Mouse (Mus musculus): ENCODE measurements around the gene Topaz1.

Topaz1 gene

DNA sequence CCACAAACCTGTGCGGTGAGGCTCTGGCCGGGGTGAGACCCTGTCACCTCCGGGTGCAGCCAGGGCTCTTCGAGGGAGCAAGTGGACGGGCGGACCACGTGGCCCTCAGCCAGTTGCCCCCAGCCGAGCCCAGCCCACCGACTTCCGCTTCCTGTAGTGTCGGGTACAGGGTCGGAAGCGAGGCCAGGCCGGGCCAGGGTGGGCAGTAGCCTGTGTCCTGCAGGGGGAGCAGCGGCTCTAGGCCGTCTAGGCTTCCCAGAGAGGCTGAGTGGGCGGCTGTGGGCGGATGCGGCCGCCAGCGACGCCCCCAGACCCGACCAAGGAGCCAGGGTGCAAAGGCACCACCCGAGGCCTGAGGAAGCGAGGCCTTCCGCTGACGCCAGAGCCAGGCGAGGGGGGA is at the start of gene Topaz1:
Gene Topaz1, plus strand, starts transcription at position 287 of the 400 bp plus-strand sequence.
- DNase-seq (ENCODE audit: low spot score in 2 of 2): no peak

DNA sequence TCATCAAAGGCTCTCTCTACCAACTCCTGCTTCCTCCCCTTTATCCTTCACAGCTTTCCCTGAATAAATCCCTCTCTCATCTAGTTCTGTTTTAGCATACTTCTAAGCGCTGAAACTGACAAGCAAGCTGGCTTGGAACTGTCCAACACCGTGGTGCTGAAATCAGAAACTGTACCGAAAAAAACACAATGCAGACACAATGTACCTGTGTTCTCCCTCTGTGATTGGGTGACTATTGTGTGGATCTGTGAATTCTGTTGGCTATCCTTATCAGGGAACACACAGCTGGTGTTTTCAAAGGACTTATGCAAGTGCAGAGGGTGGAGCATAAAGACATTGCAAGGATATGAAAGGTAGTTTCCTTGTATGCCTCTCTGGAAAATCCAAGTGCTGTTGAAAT is 45.3 kb upstream of the Topaz1 start:
- no peak for DNase-seq (ENCODE audit: low spot score in 2 of 2)

DNA sequence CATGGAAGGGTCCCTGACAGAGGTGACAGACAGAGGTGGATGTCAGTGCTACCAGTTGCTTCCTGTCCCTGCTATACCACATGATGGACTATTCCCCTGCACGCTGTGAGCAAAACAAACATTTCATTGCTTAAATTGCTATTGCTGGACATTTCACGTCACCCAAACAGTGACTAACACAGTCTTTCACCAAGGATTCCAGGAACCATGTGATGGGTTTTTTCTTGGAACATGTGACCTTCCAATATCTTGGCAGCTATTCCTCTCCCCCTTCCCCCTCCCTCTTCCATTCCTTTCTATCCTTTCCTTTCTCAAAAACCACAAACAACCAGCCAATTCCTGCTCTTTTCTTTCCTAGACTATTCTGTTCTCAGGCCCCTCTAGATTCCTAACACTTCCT is 33.3 kb upstream of the Topaz1 start:
- no peak for DNase-seq (ENCODE audit: low spot score in 2 of 2)

DNA sequence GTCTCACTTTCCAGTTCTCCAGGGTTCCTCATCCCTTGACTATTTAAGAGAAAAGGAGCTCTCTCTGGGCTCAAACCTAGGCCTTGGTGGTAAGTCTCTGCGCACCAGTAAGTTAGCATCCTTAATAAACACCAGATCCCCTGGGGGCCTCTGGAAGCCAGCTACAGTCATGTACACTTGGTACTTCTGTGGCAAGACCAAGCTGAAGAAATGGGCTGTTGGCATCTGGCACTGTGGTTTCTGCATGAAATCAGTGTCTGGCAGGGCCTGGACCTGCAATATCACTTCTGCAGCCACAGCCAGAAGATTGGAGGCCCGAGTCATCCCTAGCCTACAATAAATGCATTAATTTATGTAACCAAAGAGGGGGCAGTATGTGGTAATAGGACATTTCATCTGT is 32.1 kb upstream of the Topaz1 start:
- DNase-seq (ENCODE audit: low spot score in 2 of 2): no peak

DNA sequence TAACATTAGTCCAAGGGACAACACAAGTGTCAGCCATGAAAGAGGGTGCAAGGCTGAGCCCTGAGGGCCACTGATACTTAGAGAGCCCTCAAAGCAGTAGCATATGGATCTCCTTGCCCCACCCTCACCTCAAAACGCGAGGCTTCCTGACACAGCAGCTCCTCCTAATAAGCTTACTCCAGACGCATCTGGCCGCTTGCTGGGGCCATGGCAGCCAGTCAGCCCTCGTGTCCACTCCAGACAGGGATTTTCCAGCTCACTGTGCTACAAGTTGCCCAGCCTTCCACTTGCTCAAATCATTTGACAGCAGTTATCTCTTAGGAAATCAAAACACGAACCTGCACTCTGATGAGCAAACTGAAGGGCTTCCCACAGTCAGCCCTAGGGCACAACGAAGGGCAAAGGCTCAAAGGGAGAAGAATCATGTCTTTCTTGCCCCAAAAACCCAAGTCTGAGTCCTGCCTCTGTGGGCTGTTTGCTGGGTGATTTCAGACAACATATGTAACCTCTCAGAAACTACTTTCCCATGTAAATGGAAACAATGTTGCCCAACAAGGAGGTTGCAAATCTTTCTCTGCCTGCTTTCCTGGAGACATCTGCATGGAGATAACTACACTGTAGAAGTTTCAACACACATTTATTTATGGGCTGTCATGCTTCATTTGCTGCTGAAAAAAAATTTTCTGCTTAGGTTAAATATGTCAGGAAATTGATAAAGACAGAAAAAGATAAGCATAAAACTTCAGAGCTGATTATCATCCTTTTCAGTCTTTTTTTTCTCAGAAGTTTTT is 30.8 kb upstream of the Topaz1 start:
- DNase-seq (ENCODE audit: low spot score in 2 of 2): no peak

DNA sequence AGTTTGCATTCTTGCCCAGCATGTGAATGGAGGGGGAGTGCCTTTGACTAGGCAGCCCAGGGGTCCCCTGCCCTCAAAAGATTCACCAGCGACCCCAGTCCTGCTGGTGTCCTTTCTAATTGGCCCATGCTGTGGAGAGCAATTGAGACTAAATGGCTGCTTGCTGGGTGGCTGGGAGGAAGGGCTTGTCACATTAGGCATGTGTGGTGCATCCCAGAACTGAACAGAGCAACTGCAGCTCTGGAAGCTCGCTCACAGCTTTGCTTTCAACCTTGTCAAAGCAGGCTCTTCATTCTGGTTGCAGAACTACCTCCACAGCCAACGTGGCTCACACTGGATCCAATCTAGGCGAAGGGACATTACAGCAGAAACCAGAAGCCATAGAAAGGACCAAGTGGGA is 24.9 kb upstream of the Topaz1 start:
- no peak for DNase-seq (ENCODE audit: low spot score in 2 of 2)

DNA sequence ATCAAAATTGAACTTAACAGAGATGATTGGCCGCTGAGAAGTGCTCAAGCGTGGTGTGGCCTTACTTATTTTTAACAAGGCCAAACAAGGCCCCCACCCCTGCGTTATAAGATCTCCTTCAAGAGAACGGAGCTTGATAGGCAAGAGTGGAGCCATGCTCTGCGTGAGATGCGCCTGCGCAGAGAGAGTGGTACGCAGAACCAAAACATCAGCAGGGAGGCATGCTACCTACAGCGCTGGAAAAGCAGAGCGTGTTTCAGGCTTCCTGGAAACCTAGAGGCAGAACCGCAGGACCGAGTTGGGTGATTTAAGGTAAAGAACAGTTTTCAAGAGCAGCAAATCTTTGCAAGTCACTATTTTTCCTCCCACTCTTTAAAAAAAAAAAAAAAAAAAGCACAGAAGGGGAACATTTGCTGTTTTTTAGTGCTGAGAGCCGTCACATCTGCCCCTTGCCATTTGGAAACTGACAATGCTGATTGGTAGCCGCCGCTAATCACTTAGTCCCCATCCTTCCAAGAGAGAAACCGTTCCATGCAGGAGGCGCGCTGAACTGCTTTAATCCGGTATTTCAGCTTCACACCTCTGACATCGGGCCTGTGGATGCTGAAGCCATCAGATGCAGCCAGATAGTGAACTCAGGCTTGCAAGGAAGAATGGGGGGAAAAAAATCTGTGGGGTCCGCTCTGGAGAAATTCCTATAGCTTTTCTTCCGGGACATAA is 21.9 kb upstream of the Topaz1 start:
- DNase-seq (ENCODE audit: low spot score in 2 of 2): no peak

DNA sequence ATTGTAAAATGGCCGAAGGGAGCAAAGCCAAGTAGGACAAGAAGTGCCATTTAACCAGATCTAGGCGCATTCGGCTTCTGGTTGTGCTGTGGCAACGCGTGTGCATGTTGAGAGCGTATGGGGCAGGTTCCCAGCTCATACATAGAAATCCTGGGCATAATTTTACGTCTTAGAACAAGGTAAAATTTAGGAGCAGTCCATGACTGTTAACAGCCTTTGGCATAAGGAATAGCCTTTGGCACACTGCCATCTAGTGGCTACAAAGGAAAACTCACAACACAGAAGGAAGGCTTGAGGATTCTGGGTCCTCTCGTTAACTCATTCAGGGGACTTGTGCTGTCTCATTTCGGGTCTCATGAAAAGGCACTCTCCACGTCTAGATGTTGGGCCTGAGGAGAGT is 17.6 kb upstream of the Topaz1 start:
- no peak for DNase-seq (ENCODE audit: low spot score in 2 of 2)

DNA sequence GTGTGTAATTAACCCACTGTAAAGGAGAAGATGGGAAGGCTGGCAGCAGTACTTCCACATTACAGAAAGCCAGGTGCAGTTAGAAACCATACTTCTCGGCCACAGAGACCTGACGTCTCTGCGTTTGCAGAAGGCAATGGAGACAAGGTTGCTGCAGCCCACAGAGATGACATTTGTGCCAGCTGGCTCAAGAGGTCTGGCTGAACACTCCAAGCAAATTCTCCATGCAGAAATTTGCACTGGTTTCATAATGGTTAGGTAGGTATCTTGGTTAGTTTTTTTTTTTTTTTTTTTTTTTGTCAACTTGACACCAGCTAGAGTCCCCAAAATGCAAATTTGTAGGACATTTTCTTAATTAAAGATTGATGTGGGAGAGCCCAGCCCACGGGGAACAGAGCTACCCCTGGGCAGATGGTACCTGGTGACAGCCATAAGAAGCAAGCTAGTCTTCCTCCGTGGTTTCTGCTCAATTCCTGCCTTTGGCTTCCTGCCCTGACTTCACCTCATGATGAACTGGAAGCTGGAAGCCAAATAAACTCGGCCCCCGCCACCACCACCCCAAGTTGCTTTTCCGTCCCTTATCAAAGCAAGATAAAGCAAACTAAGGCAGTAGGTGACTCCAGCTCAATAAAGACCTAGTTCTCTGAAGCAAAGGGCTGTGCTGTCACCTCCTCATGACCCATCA is 14.9 kb upstream of the Topaz1 start:
- no peak for DNase-seq (ENCODE audit: low spot score in 2 of 2)

DNA sequence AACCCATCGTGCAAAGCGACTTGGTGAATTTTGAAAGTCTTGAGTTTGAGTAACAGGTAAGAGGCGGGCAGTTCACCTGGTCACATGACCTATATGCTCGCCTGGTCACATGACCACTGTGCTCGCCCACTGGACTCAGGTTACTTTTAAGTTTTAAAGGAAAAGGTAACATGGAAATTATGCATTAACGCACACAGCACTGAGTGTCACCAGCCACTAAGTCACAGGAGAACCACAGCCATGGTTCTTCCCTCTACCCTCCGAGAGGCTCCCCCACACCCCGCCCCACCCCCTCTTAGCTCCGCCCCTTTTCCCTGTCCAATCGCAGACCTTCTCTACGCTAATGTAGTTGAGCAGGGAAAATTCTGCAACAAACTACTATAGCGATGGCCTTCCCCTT is 13.9 kb upstream of the Topaz1 start:
- DNase-seq (ENCODE audit: low spot score in 2 of 2): no peak

DNA sequence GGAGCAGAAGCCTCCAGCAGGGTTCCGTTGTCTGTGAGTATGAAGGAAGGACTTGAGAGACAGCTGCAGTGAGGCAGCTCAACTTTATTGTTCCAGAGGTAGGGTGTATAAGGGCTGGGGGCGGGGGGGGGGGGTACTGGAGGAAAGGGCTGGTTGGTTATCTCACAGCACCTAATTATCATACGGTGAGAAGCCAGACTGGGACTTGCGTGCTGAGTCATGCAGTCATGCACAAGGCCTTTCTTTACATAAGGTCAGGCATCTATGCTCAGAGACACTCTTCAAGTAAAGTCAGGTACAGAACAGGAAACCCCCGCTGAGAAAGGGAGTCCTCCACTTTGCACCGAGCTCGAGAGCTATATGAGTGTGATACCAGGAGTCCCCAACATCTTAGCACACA is 12.2 kb upstream of the Topaz1 start:
- no peak for DNase-seq (ENCODE audit: low spot score in 2 of 2)

DNA sequence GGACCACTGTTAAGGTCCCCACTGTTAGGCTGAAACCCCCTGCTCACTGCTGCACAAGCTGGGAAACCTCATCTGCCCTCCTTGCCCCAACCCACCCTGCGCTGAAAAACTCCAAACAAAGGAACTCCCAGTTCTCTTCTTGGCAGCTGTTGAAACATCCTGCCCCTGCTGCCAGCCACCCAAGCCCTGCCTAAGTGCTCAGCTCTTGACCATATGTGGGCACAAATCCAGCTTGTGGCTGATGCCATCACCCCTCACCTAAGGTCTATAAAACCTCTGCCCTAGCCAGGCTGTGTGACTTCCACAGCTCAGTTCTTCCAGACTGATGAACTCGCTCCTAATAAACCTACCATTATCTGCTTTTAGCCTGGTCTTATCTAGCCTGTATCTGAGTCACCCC is 11.1 kb upstream of the Topaz1 start:
- DNase-seq (ENCODE audit: low spot score in 2 of 2): no peak

DNA sequence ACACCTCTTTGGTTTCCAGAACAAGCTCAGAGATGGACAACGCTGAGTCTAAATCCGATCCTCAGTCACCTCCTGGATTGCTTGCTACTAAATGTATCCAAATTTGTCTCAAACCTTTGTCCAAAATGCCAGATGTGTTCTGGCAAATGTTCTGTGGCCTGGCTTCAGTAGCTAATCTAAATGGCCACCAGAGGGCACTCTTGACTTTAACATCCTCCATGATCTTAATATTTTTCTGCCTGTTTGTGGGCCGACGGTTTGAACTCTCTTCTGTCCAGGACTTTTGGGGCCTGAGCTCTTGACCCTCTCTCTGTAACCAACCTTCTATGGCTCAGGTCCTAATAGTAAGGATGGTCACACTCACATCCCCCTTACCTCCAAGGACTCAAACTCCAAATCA is 10.4 kb upstream of the Topaz1 start:
- DNase-seq (ENCODE audit: low spot score in 2 of 2): peak in 1 of 2 experiments; percentile 25

DNA sequence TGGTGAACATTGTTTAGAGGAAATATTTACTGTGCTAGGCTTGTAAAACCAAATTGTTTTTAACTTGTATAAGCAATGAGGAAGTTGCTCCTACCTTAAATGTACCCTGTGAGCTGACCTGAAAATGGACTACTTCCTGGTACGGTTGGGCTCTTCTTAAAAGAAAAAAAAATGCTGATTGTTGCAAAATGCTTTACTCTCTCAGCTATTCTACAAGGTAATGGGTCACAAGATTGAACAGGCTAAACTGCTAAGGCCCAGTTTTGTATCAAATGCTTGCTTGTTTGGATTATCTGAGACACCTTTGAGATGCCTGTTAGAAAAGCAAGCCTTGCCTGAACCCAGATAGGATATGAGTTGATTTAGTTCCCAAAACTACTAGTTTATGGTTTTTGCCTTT is 1.3 kb upstream of the Topaz1 start:
- DNase-seq (ENCODE audit: low spot score in 2 of 2): no peak

DNA sequence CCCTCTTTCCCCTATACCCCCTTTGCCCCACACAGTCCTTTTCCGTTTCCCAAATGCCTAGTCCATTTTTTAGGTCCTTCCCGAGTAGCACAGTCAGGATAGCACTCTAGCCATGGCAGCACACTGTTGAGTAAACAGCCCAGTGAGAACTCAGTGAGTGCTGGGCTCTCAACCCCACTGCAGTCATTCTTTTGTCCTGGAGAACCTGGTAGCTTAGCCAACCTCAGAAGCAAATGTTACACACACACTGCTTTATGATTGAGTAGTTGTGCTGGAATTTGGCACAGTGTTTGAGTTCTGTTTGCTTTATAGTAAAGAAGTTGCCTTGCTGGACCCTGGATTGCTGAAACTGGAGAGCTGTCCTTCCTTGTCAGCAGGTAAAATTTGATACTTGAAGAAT is 10.5 kb downstream of the Topaz1 start:
- no peak for DNase-seq (ENCODE audit: low spot score in 2 of 2)

DNA sequence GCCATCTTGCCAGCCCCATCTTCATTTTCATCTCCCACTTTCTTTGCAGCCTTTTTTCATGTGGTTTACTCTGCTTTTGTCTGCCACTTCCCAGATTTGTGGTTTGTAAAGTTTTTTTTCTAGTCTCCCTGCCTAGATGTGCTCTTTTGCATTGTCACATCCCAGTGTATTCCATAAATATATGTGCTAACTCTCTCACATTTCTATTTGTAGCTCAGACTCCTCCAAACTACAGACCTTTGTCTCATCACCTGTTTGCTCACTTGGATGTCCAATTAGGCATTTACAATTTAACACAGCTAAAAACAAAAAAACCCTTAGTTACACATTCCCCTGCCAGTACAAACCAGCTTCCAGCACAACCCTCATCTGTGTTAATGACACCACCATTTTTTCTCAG is 13.0 kb downstream of the Topaz1 start:
- DNase-seq (ENCODE audit: low spot score in 2 of 2): no peak

DNA sequence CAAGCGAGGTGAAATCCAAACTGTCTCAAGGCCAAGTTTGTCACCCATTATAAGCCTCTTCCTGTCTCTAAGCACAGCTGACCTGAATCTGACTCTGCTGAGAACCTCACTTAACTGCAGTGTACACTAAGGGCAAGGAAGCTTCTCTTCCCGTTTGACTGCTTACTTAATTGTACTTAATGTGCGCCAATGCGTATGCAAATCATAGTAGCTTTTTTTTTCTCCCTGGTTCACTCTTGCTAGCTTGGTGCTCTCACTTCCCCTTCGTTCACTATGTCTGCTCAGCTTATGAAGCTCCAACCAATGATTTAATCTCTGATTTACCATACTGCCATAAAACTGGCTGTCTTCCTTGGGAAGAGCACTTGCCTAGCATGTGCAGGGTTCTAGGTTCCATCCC is 38.1 kb downstream of the Topaz1 start:
- no peak for DNase-seq (ENCODE audit: low spot score in 2 of 2)

DNA sequence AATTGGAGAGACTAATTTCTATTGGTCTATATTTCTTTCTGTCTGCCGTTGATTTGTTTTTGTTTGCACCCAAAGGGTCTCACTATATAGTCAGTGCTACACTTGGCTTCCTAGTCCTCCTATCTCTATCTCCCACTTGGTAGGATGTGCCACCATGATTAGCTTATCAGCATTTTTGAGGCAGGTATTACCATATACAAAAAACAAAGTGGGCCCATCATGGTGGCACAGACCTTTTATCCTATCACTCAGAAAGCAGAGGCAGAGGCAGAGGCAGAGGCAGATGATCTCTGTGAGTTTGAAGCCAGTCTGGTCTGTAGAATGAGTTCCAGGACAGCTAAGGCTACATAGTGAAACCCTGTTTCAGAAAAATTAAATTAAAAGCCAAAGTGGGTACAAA is 39.4 kb downstream of the Topaz1 start:
- no peak for DNase-seq (ENCODE audit: low spot score in 2 of 2)

DNA sequence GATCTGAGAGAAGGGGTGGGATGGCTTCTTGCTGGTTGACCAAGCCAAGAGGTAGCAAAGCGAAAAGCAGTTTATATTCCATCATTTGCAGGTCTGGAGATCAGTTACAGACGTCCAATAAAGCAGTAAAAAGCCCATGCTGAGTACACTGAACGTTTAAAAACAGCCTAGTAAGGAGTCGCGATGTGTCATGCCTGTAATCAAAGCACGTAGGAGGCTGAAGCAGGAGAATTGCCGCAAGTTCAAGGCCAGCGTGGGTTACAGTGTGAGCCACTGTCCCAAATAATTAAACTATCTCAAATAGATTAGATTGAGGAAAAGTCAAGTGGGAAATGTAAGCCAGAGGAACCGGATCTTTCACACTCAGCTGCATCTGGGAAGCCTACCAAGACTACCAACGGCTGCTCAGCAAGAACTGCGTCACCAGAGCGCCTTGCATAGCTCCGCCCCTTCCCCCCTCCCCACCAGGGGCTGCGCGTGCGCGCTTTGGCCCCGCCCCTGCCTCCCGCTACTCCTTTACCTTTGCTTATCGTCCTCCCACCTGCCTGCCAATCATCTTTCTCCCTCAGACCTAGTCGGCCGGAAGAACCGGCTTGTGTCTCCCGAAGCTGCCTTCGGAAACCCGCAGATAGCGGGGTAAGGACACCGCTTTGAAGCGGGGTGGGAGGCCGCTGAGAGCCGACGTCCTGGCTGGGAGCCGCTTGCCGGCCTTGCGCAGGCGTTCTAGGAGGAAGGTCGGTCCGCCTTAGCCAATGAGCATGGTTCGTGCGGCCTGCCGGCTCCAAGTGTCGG is 58.1 kb downstream of the Topaz1 start, which contains the start of gene Tcaim:
Gene Tcaim, plus strand, starts transcription at position 487 of the 792 bp plus-strand sequence.
- peak; percentile 83 to 91 for DNase-seq (ENCODE audit: low spot score in 2 of 2)

DNA sequence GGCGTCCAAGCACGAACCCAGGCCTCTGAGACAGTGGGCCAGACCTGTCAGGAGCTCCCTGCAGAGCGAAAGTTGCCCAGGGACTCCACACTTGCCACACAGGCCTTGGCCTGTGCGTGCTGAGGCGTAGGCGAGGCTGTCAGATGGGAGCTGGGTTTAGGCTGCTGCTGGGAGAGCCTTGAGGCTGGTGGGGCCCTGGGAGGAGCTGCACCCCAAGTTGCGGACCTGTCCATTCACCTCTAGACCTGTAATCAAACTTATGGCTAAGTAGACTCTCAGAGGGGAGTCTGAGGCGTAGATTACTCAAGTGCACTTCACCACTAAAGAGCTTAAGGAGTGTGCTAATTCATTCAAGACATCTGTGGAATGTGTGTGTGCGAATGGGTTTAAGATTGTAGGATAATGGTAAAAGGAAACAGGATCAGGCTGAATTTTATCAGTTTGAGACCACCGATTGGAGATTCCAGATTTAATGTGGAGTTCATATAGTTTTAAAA is 58.7 kb downstream of the Topaz1 start:
- no peak for DNase-seq (ENCODE audit: low spot score in 2 of 2)

DNA sequence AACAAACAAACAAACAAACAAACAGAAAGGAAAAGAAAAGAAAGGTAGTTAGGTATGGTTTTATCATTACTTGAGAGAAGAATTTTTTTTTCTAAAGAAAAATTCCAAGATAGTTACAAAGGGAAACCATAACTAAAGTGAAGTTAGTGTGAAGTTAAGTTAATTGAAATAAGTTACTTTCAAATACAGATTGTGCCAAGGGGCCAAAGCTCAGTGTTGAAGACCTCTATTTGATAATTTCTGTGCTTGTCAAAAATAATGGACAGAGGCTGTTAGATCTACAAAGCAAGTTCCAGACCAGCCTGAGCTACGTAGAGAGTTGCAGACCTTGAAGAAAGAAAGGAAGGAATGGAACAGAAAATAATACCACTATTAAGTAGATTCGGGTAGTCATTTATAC is 60.0 kb downstream of the Topaz1 start:
- no peak for DNase-seq (ENCODE audit: low spot score in 2 of 2)

DNA sequence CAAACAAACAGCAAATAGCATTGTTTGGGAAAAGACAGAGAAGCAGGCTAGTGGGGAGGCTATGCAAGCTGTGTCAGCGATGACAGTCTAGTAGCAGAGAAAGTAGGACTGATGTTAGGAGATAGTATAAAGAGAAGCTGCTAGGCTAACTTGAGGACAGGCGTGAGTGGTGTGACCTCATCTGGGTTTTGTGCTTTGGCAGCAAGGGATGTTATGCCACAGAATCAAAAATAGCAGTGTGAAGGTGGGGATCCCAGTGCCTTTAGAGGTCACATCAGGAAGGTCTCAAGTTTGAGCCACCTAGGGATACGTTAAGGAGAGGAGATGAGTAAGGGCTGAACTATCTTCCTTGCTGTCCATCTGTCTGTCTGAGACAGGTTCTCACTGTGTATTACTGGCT is 63.1 kb downstream of the Topaz1 start:
- DNase-seq (ENCODE audit: low spot score in 2 of 2): no peak
